Comparison of ENCODE assay signal across 16 mouse cellular contexts in the genomic region with DNA sequence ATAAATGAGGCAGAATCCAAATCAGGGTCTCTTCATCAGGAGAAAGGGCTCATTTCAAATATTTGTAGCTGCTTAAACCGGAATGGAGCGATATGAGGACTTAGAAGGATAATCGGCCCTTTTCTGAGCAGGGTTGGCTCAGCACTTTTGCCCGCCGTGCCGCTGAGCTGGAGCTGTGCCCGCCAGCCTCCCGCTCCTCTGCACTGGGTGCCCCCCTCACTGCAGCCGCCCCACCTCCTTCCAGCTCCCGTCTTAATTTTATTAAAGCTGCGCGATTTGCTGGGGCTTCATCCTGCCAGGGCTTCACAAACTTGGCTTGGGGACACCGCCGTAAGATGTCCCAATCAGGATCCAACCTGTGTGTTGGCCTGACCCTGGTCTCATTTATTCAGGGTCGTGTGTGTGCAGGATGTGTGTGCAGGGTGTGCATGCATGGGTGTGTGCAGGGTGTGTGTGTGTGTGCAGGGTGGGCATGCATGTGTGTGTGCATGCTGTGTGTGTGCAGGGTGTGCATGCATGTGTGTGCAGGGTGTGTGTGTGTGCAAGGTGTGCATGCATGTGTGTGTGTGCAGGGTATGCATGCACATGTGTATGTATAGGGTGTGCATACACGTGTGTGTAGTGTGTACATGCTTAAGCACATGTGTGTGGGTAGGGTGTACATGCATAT. TPM values are rescaled to one million over a fixed set of nuclear protein-coding genes. Genes with fewer than 3 reads are reported as not detected.
DNase-seq lines count a peak whose midpoint lies in the region; ATAC-seq lines count a peak whose summit lies in the region.
"Had no signal": no experiment of that assay in that cellular context is flagged by ENCODE, and none has a peak within 500 bp of the region (broad histone marks: within the 10 kb centered on the region; RNA-seq: fewer than 3 reads in every experiment).

No protein-coding gene starts in this region.

- DNase-seq in left cerebral cortex, postnatal 4 days, result peak; percentile 43
- no peak for DNase-seq in left cerebral cortex, adult 9 months (ENCODE audit: low spot score in 2 of 2)
- DNase-seq in MN1 (ENCODE audit: low spot score), result peak; percentile 51
- peak; percentile 44 for DNase-seq in midbrain, embryonic 14.5 days
- no peak for DNase-seq in adrenal gland, adult (ENCODE audit: inconsistent age in 2 of 2, low spot score in 1 of 2)
- no peak for DNase-seq in lung, postnatal 25 days (ENCODE audit: low spot score)
- DNase-seq: B cell, adult 2 months; cerebellum, postnatal 36 days; gastrocnemius, adult 2 months; layer of hippocampus, adult 9-11 months; liver, postnatal 0 days; thymus, postnatal 14 days had no signal

- H3K9me3 ChIP-seq in forebrain, embryonic 13.5 days (replicated peaks), result no peaks in the 10 kb centered on the region
- no peaks in the 10 kb centered on the region for H3K9me3 ChIP-seq in forebrain, embryonic 12.5 days
- no peaks in the 10 kb centered on the region for H3K9me3 ChIP-seq in midbrain, embryonic 14.5 days (ENCODE audit: control insufficient read depth, low read length)
- H3K9me3 ChIP-seq: neural tube, embryonic 13.5 days had no signal

- H3K4me1 ChIP-seq in forebrain, embryonic 13.5 days, result 0 out of 2 replicates have a peak, but pooled peaks cover 3% of the 10 kb centered on the region
- peaks cover 4% of the 10 kb centered on the region for H3K4me1 ChIP-seq in forebrain, embryonic 12.5 days
- no peaks in the 10 kb centered on the region for H3K4me1 ChIP-seq in midbrain, embryonic 14.5 days (ENCODE audit: control insufficient read depth, insufficient read depth, low read length)
- H3K4me1 ChIP-seq: neural tube, embryonic 13.5 days had no signal

- no peaks in the 10 kb centered on the region for H3K27me3 ChIP-seq in forebrain, embryonic 13.5 days
- H3K27me3 ChIP-seq in forebrain, embryonic 12.5 days, result no peaks in the 10 kb centered on the region; the same call in 1 of the 2 replicates
- no peaks in the 10 kb centered on the region for H3K27me3 ChIP-seq in midbrain, embryonic 14.5 days (ENCODE audit: control insufficient read depth, insufficient read depth, low read length)
- H3K27me3 ChIP-seq: neural tube, embryonic 13.5 days had no signal

- no peak overlapping the region for H3K4me3 ChIP-seq in forebrain, embryonic 13.5 days
- H3K4me3 ChIP-seq in forebrain, embryonic 12.5 days (replicated peaks), result no peak overlapping the region
- no peak overlapping the region for H3K4me3 ChIP-seq in midbrain, embryonic 14.5 days (replicated peaks; ENCODE audit: low read depth, low read length)
- H3K4me3 ChIP-seq: gastrocnemius, adult 2 months; neural tube, embryonic 13.5 days had no signal

- H3K4me2 ChIP-seq in forebrain, embryonic 13.5 days, result no peak overlapping the region
- no peak overlapping the region for H3K4me2 ChIP-seq in forebrain, embryonic 12.5 days
- no peak overlapping the region for H3K4me2 ChIP-seq in midbrain, embryonic 14.5 days (ENCODE audit: low read length)
- H3K4me2 ChIP-seq: heart, embryonic 11.5 days; neural tube, embryonic 13.5 days had no signal

- H3K27ac ChIP-seq in forebrain, embryonic 13.5 days, result no peak overlapping the region
- H3K27ac ChIP-seq in forebrain, embryonic 12.5 days, result no peak overlapping the region
- H3K27ac ChIP-seq in midbrain, embryonic 14.5 days (replicated peaks; ENCODE audit: low read depth, low read length), result no peak overlapping the region
- H3K27ac ChIP-seq: gastrocnemius, adult 2 months; neural tube, embryonic 13.5 days had no signal

- intact Hi-C loops in left cerebral cortex, postnatal 4 days (cut with DNase I), result no loop called here

- no peak overlapping the region for H3K9ac ChIP-seq in forebrain, embryonic 13.5 days
- no peak overlapping the region for H3K9ac ChIP-seq in forebrain, embryonic 12.5 days
- no peak overlapping the region for H3K9ac ChIP-seq in midbrain, embryonic 14.5 days (replicated peaks; ENCODE audit: low read length)
- H3K9ac ChIP-seq: liver, postnatal 0 days; neural tube, embryonic 13.5 days had no signal

- H3K36me3 ChIP-seq in forebrain, embryonic 13.5 days (ENCODE audit: poor library complexity, severe bottlenecking), result no peaks in the 10 kb centered on the region
- H3K36me3 ChIP-seq in forebrain, embryonic 12.5 days (replicated peaks), result no peaks in the 10 kb centered on the region
- no peaks in the 10 kb centered on the region for H3K36me3 ChIP-seq in midbrain, embryonic 14.5 days (ENCODE audit: control insufficient read depth, insufficient read depth, low read length)
- H3K36me3 ChIP-seq: neural tube, embryonic 13.5 days had no signal

- ATAC-seq in forebrain, embryonic 13.5 days, result peak; percentile 41; the same call in 1 of the 2 replicates
- ATAC-seq in forebrain, embryonic 12.5 days (ENCODE audit: low FRiP score), result no peak
- no peak for ATAC-seq in midbrain, embryonic 14.5 days (ENCODE audit: low FRiP score, low TSS enrichment)
- ATAC-seq: liver, postnatal 0 days had no signal

- 70% methylated on average over 16 of the region's 16 CpGs for WGBS in forebrain, embryonic 13.5 days
- 73% methylated on average over 16 of the region's 16 CpGs for WGBS in forebrain, embryonic 12.5 days
- WGBS in midbrain, embryonic 14.5 days, result 65% methylated on average over 16 of the region's 16 CpGs

RNA-seq across cellular contexts. Expression of a gene that starts 36.8 kb away (rescaled TPM):
- polyA plus RNA-seq in forebrain, embryonic 13.5 days (2015; fragmentation: Nextera tagmentation; extraction: Ambion mirVana), result 1.7 and 2.6 TPM in 2 replicates
- polyA plus RNA-seq in forebrain, embryonic 12.5 days (2016; fragmentation: Nextera tagmentation; extraction: Ambion mirVana), result 2.3 and 2.7 TPM in 2 replicates
- 10 to 100 TPM; 10.8 to 13.2 TPM for total RNA-seq in left cerebral cortex, postnatal 4 days (2021)
- 3.7 and 4.3 TPM in 2 replicates for polyA plus RNA-seq in midbrain, embryonic 14.5 days (2014; fragmentation: Nextera tagmentation; extraction: Ambion mirVana)

Comparison
In these comparisons a context has a peak if more than half of its experiments do, and no peak if none do; other contexts are left out.
1. DNase-seq: peak in left cerebral cortex, postnatal 4 days (single experiment), MN1 (single experiment) and midbrain, embryonic 14.5 days (single experiment); none in left cerebral cortex, adult 9 months (0 of 2), adrenal gland, adult (0 of 2) and lung, postnatal 25 days (single experiment).